Mouse (Mus musculus): Measurements from ENCODE around the gene Fgf18. TPM values are rescaled to one million over a fixed set of nuclear protein-coding genes. Genes with fewer than 3 reads are reported as not detected.

Gene Fgf18
- polyA plus RNA-seq, 1 experiment from 2014 or later, result 4.3 TPM

GRCm38 (mm10) chr11:33107540-33107939, 39.7 kb downstream of the Fgf18 start:
- Histone ChIP-seq H3K4me3 (replicated peaks; ENCODE audit: low read length) (no peak overlapping the region), H3K9me3 (ENCODE audit: control insufficient read depth, low read length) (no peaks in the 10 kb centered on the region), H3K4me2 (ENCODE audit: low read length) (no peak overlapping the region), H3K9ac (replicated peaks; ENCODE audit: low read depth, low read length) (no peak overlapping the region), H3K27me3 (replicated peaks; ENCODE audit: control insufficient read depth, insufficient read depth, low read length) (no peaks in the 10 kb centered on the region), H3K4me1 (replicated peaks; ENCODE audit: control insufficient read depth, insufficient read depth, low read length) (peaks cover 4% of the 10 kb centered on the region), H3K27ac (ENCODE audit: low read length) (no peak overlapping the region), H3K36me3 (ENCODE audit: control insufficient read depth, insufficient read depth) (no peaks in the 10 kb centered on the region)
- 57% methylated on average over 3 of the region's 3 CpGs for WGBS
- no peak for ATAC-seq

- no peak overlapping the region for H3K27ac ChIP-seq (ENCODE audit: low read length)
- peak; percentile 63 for ATAC-seq
- WGBS, result 34% methylated on average over 8 of the region's 8 CpGs
- no peaks in the 10 kb centered on the region for H3K36me3 ChIP-seq (ENCODE audit: control insufficient read depth, insufficient read depth)
- no peak overlapping the region for H3K4me3 ChIP-seq (replicated peaks; ENCODE audit: low read length)
- H3K4me1 ChIP-seq (replicated peaks; ENCODE audit: control insufficient read depth, insufficient read depth, low read length), result peaks cover 8% of the 10 kb centered on the region
- no peaks in the 10 kb centered on the region for H3K27me3 ChIP-seq (replicated peaks; ENCODE audit: control insufficient read depth, insufficient read depth, low read length)
- no peaks in the 10 kb centered on the region for H3K9me3 ChIP-seq (ENCODE audit: control insufficient read depth, low read length)
- H3K9ac ChIP-seq (replicated peaks; ENCODE audit: low read depth, low read length), result no peak overlapping the region
- H3K4me2 ChIP-seq (ENCODE audit: low read length), result no peak overlapping the region
These were observed 42.3 kb downstream of the Fgf18 start for GRCm38 (mm10) chr11:33104911-33105316.

- no peak for ATAC-seq
- Histone ChIP-seq H3K9me3 (ENCODE audit: control insufficient read depth, low read length) (no peaks in the 10 kb centered on the region), H3K27ac (ENCODE audit: low read length) (no peak overlapping the region), H3K4me3 (replicated peaks; ENCODE audit: low read length) (no peak overlapping the region), H3K4me1 (replicated peaks; ENCODE audit: control insufficient read depth, insufficient read depth, low read length) (peaks cover 9% of the 10 kb centered on the region), H3K9ac (replicated peaks; ENCODE audit: low read depth, low read length) (no peak overlapping the region), H3K4me2 (ENCODE audit: low read length) (no peak overlapping the region), H3K36me3 (ENCODE audit: control insufficient read depth, insufficient read depth) (no peaks in the 10 kb centered on the region), H3K27me3 (replicated peaks; ENCODE audit: control insufficient read depth, insufficient read depth, low read length) (no peaks in the 10 kb centered on the region)
- 84% methylated on average over 13 of the region's 13 CpGs for WGBS
These were observed 43.8 kb downstream of the Fgf18 start for GRCm38 (mm10) chr11:33103291-33103943.

- Histone ChIP-seq H3K9me3 (ENCODE audit: control insufficient read depth, low read length) (no peaks in the 10 kb centered on the region), H3K27me3 (replicated peaks; ENCODE audit: control insufficient read depth, insufficient read depth, low read length) (no peaks in the 10 kb centered on the region), H3K36me3 (ENCODE audit: control insufficient read depth, insufficient read depth) (no peaks in the 10 kb centered on the region), H3K27ac (ENCODE audit: low read length) (no peak overlapping the region), H3K4me1 (replicated peaks; ENCODE audit: control insufficient read depth, insufficient read depth, low read length) (peaks cover 9% of the 10 kb centered on the region), H3K9ac (replicated peaks; ENCODE audit: low read depth, low read length) (no peak overlapping the region), H3K4me3 (replicated peaks; ENCODE audit: low read length) (no peak overlapping the region), H3K4me2 (ENCODE audit: low read length) (peak overlapping the region; percentile 16; the same call in 1 of the 2 replicates)
- WGBS, result 21% methylated on average over 10 of the region's 10 CpGs
- no peak for ATAC-seq
These were observed 47.1 kb downstream of the Fgf18 start for GRCm38 (mm10) chr11:33100027-33100507.

GRCm38 (mm10) chr11:33099425-33099824, 47.8 kb downstream of the Fgf18 start:
- Histone ChIP-seq H3K4me2 (ENCODE audit: low read length) (no peak overlapping the region), H3K9ac (replicated peaks; ENCODE audit: low read depth, low read length) (no peak overlapping the region), H3K4me1 (replicated peaks; ENCODE audit: control insufficient read depth, insufficient read depth, low read length) (0 out of 2 replicates have a peak, but pooled peaks cover 5% of the 10 kb centered on the region), H3K27ac (ENCODE audit: low read length) (no peak overlapping the region), H3K27me3 (replicated peaks; ENCODE audit: control insufficient read depth, insufficient read depth, low read length) (no peaks in the 10 kb centered on the region), H3K4me3 (replicated peaks; ENCODE audit: low read length) (no peak overlapping the region), H3K36me3 (ENCODE audit: control insufficient read depth, insufficient read depth) (no peaks in the 10 kb centered on the region), H3K9me3 (ENCODE audit: control insufficient read depth, low read length) (no peaks in the 10 kb centered on the region)
- WGBS, result 48% methylated on average over 4 of the region's 4 CpGs
- ATAC-seq, result no peak

GRCm38 (mm10) chr11:33098446-33098845, 48.8 kb downstream of the Fgf18 start:
- Histone ChIP-seq H3K9ac (replicated peaks; ENCODE audit: low read depth, low read length) (no peak overlapping the region), H3K27ac (ENCODE audit: low read length) (no peak overlapping the region), H3K9me3 (ENCODE audit: control insufficient read depth, low read length) (peaks cover 3% of the 10 kb centered on the region; the same call in 1 of the 2 replicates), H3K4me1 (replicated peaks; ENCODE audit: control insufficient read depth, insufficient read depth, low read length) (0 out of 2 replicates have a peak, but pooled peaks cover 5% of the 10 kb centered on the region), H3K4me3 (replicated peaks; ENCODE audit: low read length) (no peak overlapping the region), H3K4me2 (ENCODE audit: low read length) (no peak overlapping the region), H3K36me3 (ENCODE audit: control insufficient read depth, insufficient read depth) (no peaks in the 10 kb centered on the region), H3K27me3 (replicated peaks; ENCODE audit: control insufficient read depth, insufficient read depth, low read length) (no peaks in the 10 kb centered on the region)
- WGBS, result 86% methylated on average over 12 of the region's 12 CpGs
- no peak for ATAC-seq

- Histone ChIP-seq H3K4me3 (replicated peaks; ENCODE audit: low read length) (no peak overlapping the region), H3K4me1 (replicated peaks; ENCODE audit: control insufficient read depth, insufficient read depth, low read length) (0 out of 2 replicates have a peak, but pooled peaks cover 5% of the 10 kb centered on the region), H3K9ac (replicated peaks; ENCODE audit: low read depth, low read length) (no peak overlapping the region), H3K27me3 (replicated peaks; ENCODE audit: control insufficient read depth, insufficient read depth, low read length) (no peaks in the 10 kb centered on the region), H3K4me2 (ENCODE audit: low read length) (no peak overlapping the region), H3K9me3 (ENCODE audit: control insufficient read depth, low read length) (peaks cover 3% of the 10 kb centered on the region; the same call in 1 of the 2 replicates), H3K27ac (ENCODE audit: low read length) (no peak overlapping the region), H3K36me3 (ENCODE audit: control insufficient read depth, insufficient read depth) (no peaks in the 10 kb centered on the region)
- no peak for ATAC-seq
- WGBS, result 48% methylated on average over 8 of the region's 8 CpGs
These were observed 49.3 kb downstream of the Fgf18 start for GRCm38 (mm10) chr11:33097855-33098254.

GRCm38 (mm10) chr11:33089856-33090255, 57.3 kb downstream of the Fgf18 start:
- no peak overlapping the region for H3K4me3 ChIP-seq (replicated peaks; ENCODE audit: low read length)
- H3K27ac ChIP-seq (ENCODE audit: low read length), result no peak overlapping the region
- ATAC-seq, result 0 out of 2 replicates have a peak, but pooled peaks have one; percentile 10
- no peak overlapping the region for H3K9ac ChIP-seq (replicated peaks; ENCODE audit: low read depth, low read length)
- H3K9me3 ChIP-seq (ENCODE audit: control insufficient read depth, low read length), result peaks cover 3% of the 10 kb centered on the region; the same call in 1 of the 2 replicates
- 43% methylated on average over 6 of the region's 6 CpGs for WGBS
- no peak overlapping the region for H3K4me2 ChIP-seq (ENCODE audit: low read length)
- H3K4me1 ChIP-seq (replicated peaks; ENCODE audit: control insufficient read depth, insufficient read depth, low read length), result peaks cover 7% of the 10 kb centered on the region; the same call in 1 of the 2 replicates
- H3K36me3 ChIP-seq (ENCODE audit: control insufficient read depth, insufficient read depth), result no peaks in the 10 kb centered on the region
- H3K27me3 ChIP-seq (replicated peaks; ENCODE audit: control insufficient read depth, insufficient read depth, low read length), result no peaks in the 10 kb centered on the region

- Histone ChIP-seq H3K9ac (replicated peaks; ENCODE audit: low read depth, low read length) (no peak overlapping the region), H3K4me3 (replicated peaks; ENCODE audit: low read length) (no peak overlapping the region), H3K27ac (ENCODE audit: low read length) (no peak overlapping the region), H3K27me3 (replicated peaks; ENCODE audit: control insufficient read depth, insufficient read depth, low read length) (no peaks in the 10 kb centered on the region), H3K9me3 (ENCODE audit: control insufficient read depth, low read length) (no peaks in the 10 kb centered on the region), H3K4me2 (ENCODE audit: low read length) (no peak overlapping the region), H3K36me3 (ENCODE audit: control insufficient read depth, insufficient read depth) (no peaks in the 10 kb centered on the region), H3K4me1 (replicated peaks; ENCODE audit: control insufficient read depth, insufficient read depth, low read length) (peaks cover 7% of the 10 kb centered on the region; the same call in 1 of the 2 replicates)
- 63% methylated on average over 1 of the region's 1 CpGs for WGBS
- ATAC-seq, result no peak
These were observed 59.0 kb downstream of the Fgf18 start for GRCm38 (mm10) chr11:33088181-33088580.

Measured in forebrain, embryonic 16.5 days (tissue).